Mouse (Mus musculus) G1E (cell line): ENCODE results near the gene Spty2d1.

Experiments used
- CTCF ChIP-seq: IDR thresholded peaks from 2 replicates; pipeline ENCODE4 v1.5.1; 2012; ENCODE audit warnings: low read depth, low read length, inconsistent platforms, mixed read lengths
- GATA1 ChIP-seq: IDR thresholded peaks from 2 replicates; pipeline ENCODE4 v1.6.1; 2012; ENCODE audit warnings: borderline replicate concordance, low read length, inconsistent platforms, mixed read lengths
- GATA2 ChIP-seq: IDR thresholded peaks from 2 replicates; pipeline ENCODE4 v1.6.1; 2012; ENCODE audit warnings: low read depth, low read length, inconsistent platforms, borderline replicate concordance

GRCm38 (mm10) chr7:47013131-47013767 is 5.0 kb upstream of the Spty2d1 start:
- TF ChIP-seq CTCF, result no peak
- no peak for TF ChIP-seq GATA1
- TF ChIP-seq GATA2, result no peak
